Mouse (Mus musculus): ENCODE data around the gene Serpina3i.
"Not testable (repeated sequence)": the region's sequence is repeated elsewhere in the genome, so short reads cannot be mapped to it uniquely, and the experiment has no call there.

Gene Serpina3i

DNA sequence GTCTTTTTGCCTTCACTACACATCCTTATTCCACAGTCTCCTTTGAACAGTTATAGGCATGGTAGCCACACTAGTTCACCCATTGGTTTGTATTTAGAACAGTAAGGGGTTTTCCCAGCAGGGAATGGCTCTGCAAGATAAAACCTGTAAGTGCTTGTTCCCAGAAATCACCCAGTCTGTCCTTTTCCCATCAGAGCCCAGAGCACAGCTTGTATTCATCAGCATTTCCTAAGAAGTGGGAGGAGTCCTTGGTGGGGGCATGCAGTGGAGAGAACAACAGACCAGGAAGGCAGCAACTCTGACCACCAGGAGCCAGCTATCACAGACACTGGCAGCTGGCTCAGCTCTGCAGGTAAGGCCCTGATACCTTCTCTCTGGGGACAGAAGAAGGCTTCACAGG is at the start of gene Serpina3i:
TSS of gene Serpina3i (plus strand) at position 260 of the 400 bp plus-strand sequence.
- no peak for DNase-seq

DNA sequence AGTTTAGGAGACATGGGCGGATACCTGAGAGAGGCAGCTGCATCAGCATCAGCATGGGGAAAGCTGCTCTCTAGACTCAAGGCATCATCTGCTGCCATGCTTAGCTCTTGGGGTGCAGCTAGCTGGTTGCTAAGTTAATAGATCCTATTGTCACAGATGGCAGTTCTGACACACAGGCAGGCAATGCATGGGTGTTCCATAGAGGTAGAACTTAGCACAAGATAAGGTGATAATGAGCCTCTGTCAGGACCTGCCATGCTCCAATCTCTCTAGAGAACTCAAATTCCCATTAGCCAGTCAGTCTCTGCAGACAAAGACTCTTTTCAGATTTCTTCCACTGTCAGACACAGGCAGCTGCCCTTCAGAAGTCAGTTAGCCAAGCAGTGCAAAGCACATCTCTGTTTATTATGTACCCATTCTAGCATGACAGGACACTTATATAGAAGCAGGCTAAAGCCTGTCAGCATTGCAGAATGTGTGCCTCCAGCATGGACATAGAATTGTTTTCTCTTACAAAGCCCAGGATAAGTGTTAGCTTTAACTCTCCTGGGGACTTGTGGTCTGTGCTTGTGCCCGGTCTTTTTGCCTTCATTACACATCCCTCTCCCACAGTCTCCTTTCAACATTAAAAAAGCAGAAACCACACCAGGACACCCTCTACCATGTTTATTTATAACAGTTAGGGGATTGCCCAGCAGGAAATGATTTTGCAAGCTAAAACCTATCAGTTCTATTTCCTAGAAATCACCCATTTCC is 49.1 kb upstream of the Serpina3i start:
- no peak for DNase-seq

DNA sequence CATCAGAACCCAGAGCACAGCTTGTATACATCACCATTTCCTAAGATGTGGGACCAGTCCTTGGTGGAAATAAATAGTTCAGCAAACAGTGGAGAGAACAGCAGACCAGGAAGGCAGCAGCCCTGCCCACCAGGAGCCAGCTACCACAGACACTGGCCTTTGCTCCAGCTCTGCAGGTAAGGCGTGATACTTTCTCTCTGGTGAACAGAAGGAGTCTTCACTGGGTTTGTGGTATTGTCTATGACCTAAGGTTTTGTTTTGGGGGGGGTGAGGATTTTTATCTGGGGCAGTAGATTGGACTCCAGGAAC is 48.5 kb upstream of the Serpina3i start, which contains the start of gene Serpina3f:
TSS of gene Serpina3f (plus strand) at position 100 of the 309 bp plus-strand sequence.
- DNase-seq, result no peak

DNA sequence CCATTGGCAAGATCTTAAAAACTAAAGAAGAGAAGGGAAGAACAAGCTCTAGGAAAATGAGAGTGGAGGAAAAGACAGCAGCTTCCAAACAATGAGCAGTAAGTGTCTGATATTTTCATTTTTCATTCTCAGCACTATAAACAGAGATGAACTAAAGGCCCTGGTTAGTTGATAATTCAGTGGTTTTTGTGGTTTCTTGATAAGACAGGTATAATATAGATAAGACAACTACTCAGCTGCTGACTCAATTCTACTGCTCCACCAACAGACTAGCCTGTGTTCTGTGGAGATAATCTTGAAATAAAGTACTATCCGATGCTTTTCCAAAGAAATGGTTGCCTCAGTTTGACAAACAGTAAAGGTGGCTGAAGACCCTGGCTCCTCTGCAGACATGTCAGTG is 47.7 kb upstream of the Serpina3i start:
- DNase-seq, result no peak

DNA sequence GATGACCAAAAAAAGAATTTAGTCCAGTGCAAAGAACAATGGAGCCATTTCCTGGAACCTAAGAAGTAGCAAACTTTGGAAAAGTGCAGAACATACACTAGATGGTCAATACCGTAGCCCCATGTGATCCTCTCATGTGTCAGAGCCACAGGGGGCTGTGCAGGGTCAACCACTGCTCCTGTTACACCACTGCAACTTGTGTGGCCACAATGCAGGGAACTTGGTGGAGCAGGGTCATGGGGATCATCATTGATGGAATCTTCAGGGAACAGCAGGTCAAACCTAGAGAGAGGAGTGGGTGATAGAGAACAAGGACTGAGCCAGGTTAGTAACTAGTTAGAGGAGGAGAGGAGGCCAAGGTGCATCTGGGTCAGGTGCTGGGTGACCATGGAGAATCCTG is 41.3 kb upstream of the Serpina3i start:
- no peak for DNase-seq

DNA sequence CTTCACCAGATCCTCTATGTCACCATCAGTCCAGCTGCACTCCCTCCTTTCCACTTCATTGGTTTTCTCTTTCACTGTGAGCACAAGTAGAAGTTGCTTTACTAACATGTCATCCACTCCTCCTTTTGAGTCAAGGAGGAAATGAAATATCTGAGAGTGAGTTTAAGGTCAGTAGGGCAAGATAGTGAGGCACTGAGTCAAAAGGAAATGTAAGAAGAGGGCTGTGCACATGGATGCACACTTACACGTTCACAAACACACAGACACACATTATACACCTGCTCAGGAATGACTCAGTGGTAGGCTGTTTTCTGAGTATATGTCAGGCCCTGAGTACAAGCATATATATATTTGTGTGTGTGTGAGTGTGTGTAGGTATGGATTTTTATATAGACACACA is 39.2 kb upstream of the Serpina3i start:
- DNase-seq, result no peak

DNA sequence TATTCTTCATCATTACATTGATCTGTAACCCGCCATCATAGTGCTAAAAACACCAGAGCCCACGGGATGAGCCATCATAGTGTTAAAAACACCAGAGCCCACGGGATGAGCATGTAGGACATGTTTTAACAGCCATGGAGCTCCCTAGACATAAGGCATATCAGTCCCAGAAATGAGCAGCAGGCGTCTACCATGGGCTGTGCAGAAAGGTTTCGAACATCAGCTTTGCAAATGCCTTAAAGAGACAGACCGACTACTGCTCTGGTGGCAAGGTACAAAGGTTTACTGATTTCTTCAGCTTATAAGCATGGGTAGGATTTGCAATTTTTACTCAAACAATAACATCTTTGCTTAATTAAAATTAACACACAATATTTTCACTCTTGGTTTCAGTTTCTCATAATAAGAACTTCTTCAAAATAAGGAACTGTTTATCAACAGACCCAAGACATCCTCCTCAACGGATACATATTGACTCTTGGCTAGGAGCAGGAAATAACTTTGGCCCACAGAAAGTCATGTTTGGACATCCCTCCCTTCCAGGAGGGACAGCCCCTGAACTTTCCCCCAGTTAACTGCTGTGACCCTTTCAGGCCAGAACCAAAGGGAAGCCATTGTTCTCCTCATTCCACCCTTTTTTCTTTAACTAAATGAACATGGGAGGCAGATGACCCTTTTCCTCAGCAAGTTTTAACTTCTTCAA is 38.2 kb upstream of the Serpina3i start:
- DNase-seq, result peak; percentile 20

DNA sequence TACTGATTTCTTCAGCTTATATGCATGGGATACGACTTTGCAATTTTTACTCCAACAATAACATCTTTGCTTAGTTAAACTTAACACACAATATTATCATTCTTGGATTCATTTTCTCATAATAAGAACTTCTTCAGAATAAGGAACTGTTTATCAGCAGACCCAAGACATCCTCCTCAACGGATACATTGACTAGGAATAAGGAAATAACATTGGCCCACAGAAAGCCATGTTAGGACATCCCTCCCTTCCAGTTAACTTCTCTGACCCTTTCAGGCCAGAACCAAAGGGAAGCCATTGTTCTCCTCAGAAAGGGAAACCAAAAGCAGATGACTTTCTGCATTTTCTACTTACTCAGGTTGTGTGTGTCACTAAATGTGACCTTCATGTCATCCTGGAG is 32.2 kb upstream of the Serpina3i start:
- no peak for DNase-seq

DNA sequence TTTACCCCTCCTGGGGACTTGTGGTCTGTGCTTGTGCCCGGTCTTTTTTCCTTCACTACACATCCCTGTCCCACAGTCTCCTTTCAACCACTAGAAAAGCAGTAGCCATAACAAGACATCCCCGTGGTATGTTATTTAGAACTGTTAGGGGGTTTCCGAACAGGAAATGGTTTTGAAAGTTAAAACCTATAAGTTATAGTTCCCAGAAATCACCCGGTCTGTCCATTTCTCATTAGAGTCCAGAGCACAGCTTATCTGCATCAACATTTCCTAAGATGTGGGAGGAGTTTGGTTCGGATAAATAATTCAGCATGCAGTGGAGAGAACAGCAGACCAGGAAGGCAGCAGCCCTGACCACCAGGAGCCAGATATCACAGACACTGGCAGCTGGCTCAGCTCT is 27.0 kb upstream of the Serpina3i start, which contains the start of gene Serpina3g:
TSS of gene Serpina3g (plus strand) at position 331 of the 400 bp plus-strand sequence.
- no peak for DNase-seq

DNA sequence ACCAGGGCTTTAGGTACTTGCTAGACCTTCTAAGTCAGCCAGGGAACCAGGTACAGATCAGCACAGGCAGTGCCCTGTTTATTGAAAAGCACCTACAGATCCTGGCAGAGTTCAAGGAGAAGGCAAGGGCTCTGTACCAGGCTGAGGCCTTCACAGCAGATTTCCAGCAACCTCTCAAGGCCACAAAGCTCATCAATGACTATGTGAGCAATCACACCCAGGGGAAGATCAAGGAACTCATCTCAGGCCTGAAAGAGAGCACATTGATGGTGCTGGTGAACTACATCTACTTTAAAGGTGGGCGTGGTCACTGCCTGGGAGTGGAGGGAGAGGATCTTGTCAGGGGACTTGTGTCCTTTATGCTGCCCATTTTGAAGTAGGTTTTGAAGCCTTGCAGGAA is 24.9 kb upstream of the Serpina3i start:
- not testable (repeated sequence) for DNase-seq

DNA sequence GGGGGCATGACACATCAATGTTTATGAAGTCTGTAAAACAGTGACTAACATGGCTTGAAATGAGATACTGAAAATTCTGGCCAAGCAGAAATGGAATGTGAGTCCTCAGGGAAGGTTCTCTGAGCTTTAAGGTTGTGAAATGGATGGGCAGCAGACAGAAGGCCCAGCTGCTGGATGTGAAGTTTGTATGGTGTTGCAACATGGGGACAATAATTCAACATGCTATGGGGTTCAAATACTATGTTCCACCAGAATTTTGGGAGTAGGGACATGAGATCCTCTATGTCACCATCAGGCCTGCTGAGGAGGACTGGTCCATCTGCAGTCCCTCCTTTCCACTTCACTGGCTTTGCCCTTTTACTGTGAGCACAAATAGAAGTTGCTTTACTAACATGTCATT is 19.6 kb upstream of the Serpina3i start:
- DNase-seq, result no peak

DNA sequence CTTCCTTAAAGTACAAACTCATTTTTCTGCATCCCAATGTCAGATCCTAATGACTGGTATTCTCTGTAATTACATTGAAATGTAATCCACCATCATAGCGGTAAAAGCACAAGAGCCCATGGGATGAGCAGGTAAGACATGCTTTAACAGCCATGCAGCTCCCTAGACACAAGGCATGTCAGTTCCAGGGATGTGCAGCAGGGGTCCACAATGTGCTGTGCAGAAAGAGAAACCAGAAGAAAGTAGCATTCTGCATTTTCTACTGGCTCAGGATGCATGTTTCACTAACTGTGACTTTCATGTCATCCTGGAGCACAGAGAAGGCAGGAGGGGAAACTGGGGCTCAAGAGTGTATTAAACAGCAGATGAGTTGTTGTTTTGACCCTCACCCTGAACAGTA is 17.8 kb upstream of the Serpina3i start:
- DNase-seq, result no peak

DNA sequence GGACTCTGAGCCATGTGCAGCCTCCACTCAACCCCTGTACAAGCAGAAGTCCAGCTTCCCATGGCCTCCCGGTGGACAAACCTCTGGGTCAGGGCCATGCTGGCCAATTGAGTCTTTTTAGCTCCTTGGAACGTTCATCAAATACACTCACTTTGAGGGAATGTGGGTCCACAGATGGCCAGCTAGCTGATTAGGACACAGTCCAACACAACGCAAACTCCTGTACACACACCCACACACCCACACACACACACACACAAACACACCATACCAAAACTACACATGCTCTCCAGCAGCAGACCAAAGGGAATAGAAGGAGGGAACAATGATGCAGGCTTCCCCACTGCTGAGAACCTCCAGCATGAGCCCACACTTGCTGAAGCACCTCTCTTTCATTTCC is 17.3 kb upstream of the Serpina3i start:
- DNase-seq, result no peak

DNA sequence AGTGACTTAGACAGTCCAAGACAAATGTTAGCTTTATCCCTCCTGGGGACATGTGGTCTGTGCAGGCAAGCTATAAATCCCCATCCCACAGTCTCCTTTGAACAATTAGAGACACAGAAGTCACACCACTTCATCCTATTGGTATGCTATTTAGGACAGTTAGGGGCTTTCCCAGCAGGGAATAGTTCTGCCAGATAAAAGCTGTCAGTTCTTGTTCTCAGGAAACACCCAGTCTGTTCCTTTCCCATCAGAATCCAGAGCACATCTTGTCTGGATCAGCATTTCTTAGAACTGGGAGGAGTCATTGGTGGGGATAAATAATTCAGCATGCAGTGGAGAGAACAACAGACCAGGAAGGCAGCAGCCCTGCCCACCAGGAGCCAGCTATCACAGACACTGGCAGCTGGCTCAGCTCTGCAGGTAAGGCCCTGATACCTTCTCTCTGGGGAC is 15.3 kb upstream of the Serpina3i start:
- no peak for DNase-seq

DNA sequence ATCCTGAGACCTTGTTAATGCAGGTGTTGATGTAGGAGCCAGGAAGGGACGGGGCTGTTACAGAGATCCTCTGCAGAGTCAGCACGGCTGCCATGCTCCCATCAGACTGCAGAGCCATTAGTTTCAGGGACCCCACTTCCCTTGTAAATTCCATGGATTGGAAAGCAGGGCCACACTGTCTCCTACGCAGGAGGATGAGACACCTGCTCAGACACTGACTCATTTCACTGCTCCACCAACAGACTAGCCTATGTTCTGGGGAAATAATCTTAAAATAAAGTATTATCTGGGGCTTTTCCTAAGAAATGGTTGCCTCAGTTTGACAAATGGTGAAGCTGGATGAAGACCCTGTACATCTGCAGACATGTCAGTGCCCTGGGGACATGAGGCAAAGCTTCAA is 14.7 kb upstream of the Serpina3i start:
- DNase-seq, result no peak

DNA sequence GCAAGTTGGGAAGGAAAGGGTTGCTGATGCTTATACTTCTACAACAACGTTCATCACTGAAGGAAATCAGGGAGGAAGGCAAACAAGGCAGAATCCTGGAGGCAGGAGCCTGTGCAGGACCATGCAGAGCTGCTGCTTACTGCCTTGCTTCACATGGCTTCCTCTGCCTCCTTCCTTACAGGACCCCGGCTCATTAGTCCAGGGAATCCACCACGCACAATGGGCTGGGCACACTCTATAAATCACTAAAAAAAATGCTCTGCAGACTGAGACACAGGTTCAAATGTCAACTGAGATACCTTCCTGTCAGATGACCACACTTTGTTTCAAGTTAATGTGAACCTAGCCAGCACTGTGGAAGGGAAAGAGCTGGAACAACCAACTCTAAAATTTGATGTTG is 1.9 kb upstream of the Serpina3i start:
- no peak for DNase-seq

DNA sequence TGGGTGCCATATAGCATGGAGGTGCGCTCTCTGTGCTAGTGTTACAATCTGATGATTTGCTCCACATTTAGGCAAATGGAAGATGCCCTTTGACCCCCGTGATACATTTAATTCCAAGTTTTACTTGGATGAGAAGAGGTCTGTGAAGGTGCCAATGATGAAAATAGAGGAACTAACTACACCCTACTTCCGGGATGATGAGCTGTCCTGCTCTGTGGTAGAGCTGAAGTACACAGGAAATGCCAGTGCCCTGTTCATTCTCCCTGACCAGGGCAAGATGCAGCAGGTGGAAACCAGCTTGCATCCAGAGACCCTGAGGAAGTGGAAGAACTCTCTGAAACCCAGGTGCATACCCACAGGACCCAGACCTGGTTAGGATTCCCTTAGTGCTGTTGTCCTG is 3.5 kb downstream of the Serpina3i start:
- no peak for DNase-seq

DNA sequence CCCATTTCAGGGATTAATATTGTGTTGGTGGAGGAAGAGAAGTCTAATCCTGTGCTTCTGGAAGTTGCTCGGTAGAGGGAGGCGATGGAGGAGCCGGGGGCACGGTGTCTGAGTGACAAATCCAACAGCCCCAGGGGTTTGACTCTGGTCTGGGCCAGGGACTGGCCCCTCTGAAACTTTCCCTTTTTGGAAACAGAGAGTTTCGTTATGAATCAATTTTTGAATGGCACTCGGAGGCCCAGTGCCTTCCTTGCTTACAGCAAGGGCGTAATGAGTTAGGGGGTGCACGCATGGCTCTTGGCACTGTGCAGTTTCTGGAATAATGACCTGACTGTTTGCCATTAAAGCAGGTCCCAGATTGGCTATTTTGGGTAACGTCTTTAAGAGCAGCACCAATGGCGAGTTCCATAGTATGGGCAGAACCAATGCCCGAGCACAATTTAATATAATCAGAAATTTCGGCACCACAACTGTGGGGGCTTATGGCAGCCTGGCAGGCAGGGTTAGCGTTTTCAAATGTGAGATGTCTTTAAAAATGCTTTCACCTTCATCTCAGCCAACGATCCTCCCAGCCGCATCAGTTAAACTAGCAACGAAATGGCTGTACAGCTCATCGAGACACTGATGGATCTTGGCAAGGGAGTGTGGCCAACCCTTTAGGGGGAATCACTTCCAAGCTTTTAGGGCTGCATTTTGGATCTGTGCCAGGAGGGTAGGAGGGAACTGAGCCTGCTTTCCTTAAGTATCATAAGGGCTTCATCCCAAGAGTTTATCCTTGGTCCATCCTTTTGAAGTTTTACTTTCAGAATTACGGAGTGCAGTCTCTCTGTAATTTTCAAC is 15.5 kb downstream of the Serpina3i start:
- DNase-seq, result no peak

DNA sequence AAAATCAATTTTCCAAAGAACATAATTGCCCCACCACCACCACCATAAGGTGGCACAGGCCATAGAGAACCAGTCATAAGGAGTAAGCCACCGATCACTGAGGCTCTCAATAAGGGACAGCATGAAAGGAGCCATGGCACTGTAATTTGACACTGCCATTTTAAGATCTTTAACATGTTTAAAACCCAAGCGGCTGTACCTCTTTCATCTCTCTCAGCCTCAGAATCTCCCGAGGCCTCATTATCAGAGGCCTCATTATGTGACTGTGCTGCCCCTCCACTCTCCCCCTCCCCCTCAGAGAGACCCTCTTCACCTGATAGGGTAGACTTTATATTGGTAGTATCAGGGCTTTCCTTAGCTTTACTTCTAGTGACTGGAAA is 16.1 kb downstream of the Serpina3i start:
- no peak for DNase-seq

DNA sequence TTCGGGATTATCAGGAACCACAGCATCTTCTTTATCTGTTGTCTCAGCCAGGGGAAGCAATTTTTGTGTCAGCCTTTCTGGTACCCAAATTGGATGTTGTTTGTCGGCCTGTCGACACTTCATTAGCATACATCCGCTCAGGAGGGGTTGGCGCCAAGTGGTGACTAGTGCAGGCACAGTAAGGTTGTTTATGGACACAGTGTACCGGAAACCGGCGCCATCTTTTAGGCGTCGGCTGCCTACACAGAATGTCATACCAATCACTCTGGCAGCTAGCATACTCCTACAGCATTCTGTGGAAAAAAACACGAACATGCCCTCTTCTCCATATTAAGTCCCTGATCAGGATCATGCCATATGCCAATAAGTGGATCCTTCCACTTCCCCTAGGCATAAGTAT is 20.5 kb downstream of the Serpina3i start:
- no peak for DNase-seq

DNA sequence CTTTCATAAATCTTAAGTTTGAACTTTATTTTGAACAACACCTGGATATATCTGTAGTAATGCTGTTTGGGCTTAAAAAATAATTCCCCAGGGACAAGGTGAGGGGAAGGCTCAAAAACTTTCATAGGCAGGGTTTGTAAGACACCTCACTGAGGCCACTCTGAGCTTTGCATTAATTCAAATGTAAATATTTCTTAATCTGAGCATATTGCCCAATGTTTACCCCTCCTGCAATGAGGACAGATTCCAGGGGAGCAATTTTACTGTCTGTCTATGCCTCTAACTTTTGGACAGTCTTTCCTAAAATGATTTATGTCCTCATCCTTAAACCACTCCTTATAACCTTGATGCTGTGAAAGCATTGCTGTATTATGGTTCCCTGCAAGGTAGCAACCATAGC is 25.4 kb downstream of the Serpina3i start:
- no peak for DNase-seq

DNA sequence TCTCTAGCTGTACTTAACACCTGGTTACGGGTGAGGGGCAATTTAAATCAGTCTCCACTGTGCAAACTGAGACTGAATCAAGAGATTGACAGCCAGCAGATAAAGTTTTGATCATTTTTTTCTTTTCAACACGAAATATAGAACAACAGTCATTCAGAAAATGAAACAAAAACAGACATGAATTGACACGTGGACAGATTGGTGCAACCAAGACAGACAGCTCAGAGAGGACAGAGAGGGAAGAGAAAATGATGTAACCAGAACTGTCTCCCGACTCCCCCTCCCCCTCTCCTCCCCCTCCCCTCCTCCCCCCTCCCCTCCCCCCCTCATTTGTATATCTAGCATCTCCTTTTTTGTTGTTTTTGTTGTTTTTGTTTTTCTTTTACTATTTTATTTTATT is 26.9 kb downstream of the Serpina3i start:
- no peak for DNase-seq

DNA sequence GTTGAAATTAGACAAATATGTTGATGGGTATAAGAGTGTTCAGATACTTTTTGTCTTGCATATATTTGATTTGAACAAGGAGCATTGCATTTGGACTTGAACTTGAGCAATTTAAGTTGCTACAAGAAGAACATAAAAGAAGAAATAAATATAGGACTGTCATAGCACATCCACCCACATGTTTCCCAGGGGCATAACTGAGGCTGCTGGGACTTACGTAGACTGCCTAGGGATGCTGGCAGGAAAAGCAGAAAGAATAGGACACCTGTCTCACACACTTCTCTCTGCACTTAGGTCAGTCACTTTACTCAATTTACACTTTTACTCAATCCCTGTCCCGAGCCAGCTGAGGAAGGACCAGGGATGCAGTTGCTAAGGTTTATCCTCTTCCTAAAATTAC is 31.0 kb downstream of the Serpina3i start:
- DNase-seq, result no peak

DNA sequence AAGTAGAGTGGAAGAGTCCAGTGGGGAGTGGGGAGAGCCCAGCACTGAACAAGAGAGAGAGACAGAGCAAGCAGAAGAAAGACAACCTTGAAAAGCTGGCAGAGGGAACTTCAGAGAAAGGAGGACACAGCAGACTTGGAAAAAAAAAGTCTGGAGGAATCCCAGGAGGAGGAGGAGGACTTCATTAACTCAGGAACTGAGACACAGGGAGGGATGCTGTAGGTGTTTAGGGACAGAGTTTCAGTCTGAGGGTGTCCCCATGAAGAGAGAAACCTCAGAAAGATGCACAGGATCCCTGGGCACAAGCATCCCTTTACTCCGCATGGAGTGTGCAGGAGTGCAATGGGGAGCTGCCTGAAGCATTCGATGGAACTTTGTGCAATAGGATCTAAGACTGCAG is 35.1 kb downstream of the Serpina3i start:
- DNase-seq, result no peak
